Mouse (Mus musculus) hindbrain, embryonic 16.5 days (tissue): ENCODE results near the gene Vmn1r215. TPM values are rescaled to one million over a fixed set of nuclear protein-coding genes. Genes with fewer than 3 reads are reported as not detected.
"Not testable (repeated sequence)": the region's sequence is repeated elsewhere in the genome, so short reads cannot be mapped to it uniquely, and the experiment has no call there.

Source experiments
- ATAC-seq: fragments of 200-750 bp; cut with Nextera tagmentation; 2 replicates; pipeline ENCODE4 v1.8.0; 2017; ENCODE audit warnings: moderate TSS enrichment, moderate library complexity
- H3K27ac ChIP-seq: fragments of 300-500 bp; sonication (generic); 2 replicates; pipeline ENCODE4 v1.5.1; 2014; ENCODE audit warnings: low read depth, mild to moderate bottlenecking, control low read depth, low read length, moderate library complexity
- H3K27me3 ChIP-seq: fragments of 300-500 bp; sonication (generic); replicated peaks from 2 replicates; pipeline ENCODE4 v1.6.1; 2014; ENCODE audit warnings: low read length; ENCODE audit not compliant: control insufficient read depth, insufficient read depth
- H3K36me3 ChIP-seq: fragments of 300-500 bp; sonication (generic); 2 replicates; pipeline ENCODE4 v1.6.1; 2014; ENCODE audit warnings: mild to moderate bottlenecking, low read length, moderate library complexity, mixed read lengths; ENCODE audit not compliant: control insufficient read depth, insufficient read depth
- H3K4me1 ChIP-seq: fragments of 300-500 bp; sonication (generic); 2 replicates; pipeline ENCODE4 v1.6.1; 2014; ENCODE audit warnings: low read depth, low read length; ENCODE audit not compliant: control insufficient read depth, insufficient read depth
- H3K4me2 ChIP-seq: fragments of 300-500 bp; sonication (generic); 2 replicates; pipeline ENCODE4 v1.6.1; 2014; ENCODE audit warnings: mild to moderate bottlenecking, low read length, control low read depth, moderate library complexity
- H3K4me3 ChIP-seq: fragments of 300-500 bp; sonication (generic); 2 replicates; pipeline ENCODE4 v1.5.1; 2014; ENCODE audit warnings: mild to moderate bottlenecking, low read length, control low read depth, moderate library complexity
- H3K9ac ChIP-seq: fragments of 300-500 bp; sonication (generic); 2 replicates; pipeline ENCODE4 v1.6.1; 2014; ENCODE audit warnings: low read depth, mild to moderate bottlenecking, control low read depth, low read length, moderate library complexity
- H3K9me3 ChIP-seq: fragments of 300-500 bp; sonication (generic); 2 replicates; pipeline ENCODE4 v1.6.1; 2014; ENCODE audit warnings: mild to moderate bottlenecking, low read length, moderate library complexity; ENCODE audit not compliant: control insufficient read depth
- WGBS: fragments of 180-500 bp; shearing (Covaris S2); extraction: QIAGEN DNeasy Blood & Tissue Kit; methylation state at CpG from one replicate; pipeline ENCODE4 v1.1.7; 2014; 5-methylcytosine and 5-hydroxymethylcytosine counted together
- polyA plus RNA-seq: library from polyadenylated mRNA; unstranded; fragments of >200 nt; fragmentation: Nextera tagmentation; extraction: Ambion mirVana; gene quantifications from 2 replicates; pipeline ENCODE4 v1.2.1, GENCODE M21; 2015

Gene Vmn1r215
- not detected in 2 replicates for polyA plus RNA-seq

- no peak for ATAC-seq
- WGBS, result 71% methylated on average over 1 of the region's 1 CpGs
- Histone ChIP-seq H3K4me1 (no peaks in the 10 kb centered on the region), H3K27me3 (no peaks in the 10 kb centered on the region), H3K9ac (no peak within 1 kb of the TSS), H3K4me3 (no peak within 1 kb of the TSS), H3K4me2 (no peak within 1 kb of the TSS), H3K9me3 (no peaks in the 10 kb centered on the region), H3K36me3 (no peaks in the 10 kb centered on the region), H3K27ac (no peak within 1 kb of the TSS)
These were observed at the start of gene Vmn1r215 for GRCm38 (mm10) chr13:23067725-23068124. Gene Vmn1r215, plus strand, starts transcription at chr13:23068025.

DNA sequence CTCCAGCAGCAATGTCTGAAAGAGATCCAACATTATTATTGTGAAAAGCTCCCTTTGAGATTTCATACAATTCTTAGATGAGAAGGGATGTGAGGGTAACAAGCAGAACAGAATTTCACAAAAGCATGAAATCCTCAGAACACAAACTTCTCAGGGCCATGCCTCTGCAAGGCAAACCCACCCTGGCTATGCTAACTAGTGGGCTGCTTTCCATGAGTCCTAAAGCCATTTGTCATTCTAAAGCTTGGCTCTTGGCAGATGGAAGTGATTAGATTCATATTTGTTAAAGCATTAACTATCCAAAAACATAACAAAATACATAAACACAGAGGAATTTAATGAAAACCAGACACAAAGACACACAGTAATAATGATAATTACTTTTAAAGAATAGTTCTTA is 49.7 kb upstream of the Vmn1r215 start:
- ATAC-seq, result no peak
- H3K4me2 ChIP-seq, result no peak overlapping the region
- no peak overlapping the region for H3K4me3 ChIP-seq
- H3K36me3 ChIP-seq, result no peaks in the 10 kb centered on the region
- H3K4me1 ChIP-seq, result no peaks in the 10 kb centered on the region
- no peaks in the 10 kb centered on the region for H3K9me3 ChIP-seq
- no peak overlapping the region for H3K9ac ChIP-seq
- H3K27me3 ChIP-seq, result no peaks in the 10 kb centered on the region
- no peak overlapping the region for H3K27ac ChIP-seq

DNA sequence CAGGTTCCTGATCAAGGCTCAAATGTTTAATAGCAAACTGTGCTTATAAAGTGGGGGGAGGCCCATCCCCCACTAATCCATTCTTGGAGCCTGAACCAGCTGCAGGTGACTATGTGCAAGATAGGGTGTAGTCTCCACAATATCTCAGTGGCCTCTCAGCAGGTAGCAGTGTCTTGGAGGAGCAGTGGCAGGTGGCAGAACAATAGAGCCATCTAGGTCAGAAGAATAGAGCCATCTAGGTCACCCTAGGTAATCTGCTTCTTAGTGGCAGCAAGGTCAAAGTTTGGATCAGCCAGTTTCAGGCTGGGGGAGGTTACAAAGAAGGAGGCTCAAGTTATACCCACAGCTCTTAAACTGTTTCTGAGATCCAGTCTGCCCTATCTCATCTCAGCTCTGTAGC is 43.0 kb upstream of the Vmn1r215 start:
- Histone ChIP-seq H3K27ac (no peak overlapping the region), H3K36me3 (no peaks in the 10 kb centered on the region), H3K9ac (no peak overlapping the region), H3K4me1 (no peaks in the 10 kb centered on the region), H3K9me3 (no peaks in the 10 kb centered on the region), H3K4me2 (no peak overlapping the region), H3K4me3 (no peak overlapping the region), H3K27me3 (no peaks in the 10 kb centered on the region)
- no peak for ATAC-seq

DNA sequence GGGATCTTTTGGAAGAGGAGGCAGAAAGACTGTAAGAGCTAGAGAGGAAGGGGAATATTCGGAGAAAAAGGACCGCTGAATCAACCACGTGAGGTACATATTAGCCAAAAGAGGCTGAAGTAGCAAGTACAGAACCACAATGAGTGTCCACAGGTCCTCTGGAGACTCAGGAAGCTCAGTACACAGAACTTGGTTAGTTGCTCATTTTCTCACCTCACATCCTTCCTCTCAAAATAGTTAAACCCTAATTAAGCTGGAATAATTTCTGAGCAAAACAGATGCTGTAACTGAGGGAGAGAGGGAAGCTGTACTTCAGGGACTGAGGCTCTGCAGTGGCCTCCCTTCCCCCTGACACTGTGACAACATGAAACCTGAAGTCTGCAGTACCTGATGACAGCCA is 37.7 kb upstream of the Vmn1r215 start, which contains the start of gene Vmn1r214:
TSS of gene Vmn1r214 (plus strand) at position 301 of the 400 bp plus-strand sequence.
- no peak for ATAC-seq
- H3K9ac ChIP-seq, result no peak within 1 kb of the TSS
- WGBS, result 93% methylated on average over 3 of the region's 3 CpGs

GRCm38 (mm10) chr13:23057778-23058177 is 10.0 kb upstream of the Vmn1r215 start:
- Histone ChIP-seq H3K4me2 (no peak overlapping the region), H3K9me3 (no peaks in the 10 kb centered on the region), H3K27ac (no peak overlapping the region), H3K4me3 (no peak overlapping the region), H3K36me3 (no peaks in the 10 kb centered on the region), H3K27me3 (no peaks in the 10 kb centered on the region), H3K9ac (no peak overlapping the region), H3K4me1 (no peaks in the 10 kb centered on the region)
- ATAC-seq, result no peak
- 47% methylated on average over 1 of the region's 1 CpGs for WGBS

More for the DNA sequence above, 37.7 kb upstream of the Vmn1r215 start, which contains the start of gene Vmn1r214:
- Histone ChIP-seq H3K27me3 (no peaks in the 10 kb centered on the region), H3K27ac (no peak within 1 kb of the TSS), H3K4me3 (no peak within 1 kb of the TSS), H3K4me1 (no peaks in the 10 kb centered on the region), H3K9me3 (no peaks in the 10 kb centered on the region), H3K4me2 (no peak within 1 kb of the TSS), H3K36me3 (no peaks in the 10 kb centered on the region)

- Histone ChIP-seq H3K9ac (no peak overlapping the region), H3K9me3 (no peaks in the 10 kb centered on the region), H3K36me3 (no peaks in the 10 kb centered on the region), H3K27me3 (no peaks in the 10 kb centered on the region), H3K4me3 (no peak overlapping the region), H3K4me2 (no peak overlapping the region), H3K4me1 (no peaks in the 10 kb centered on the region), H3K27ac (no peak overlapping the region)
- WGBS, result 98% methylated on average over 2 of the region's 2 CpGs
- ATAC-seq, result no peak
These were observed 1.5 kb downstream of the Vmn1r215 start for GRCm38 (mm10) chr13:23069312-23069711.

GRCm38 (mm10) chr13:23094386-23094785 is 26.6 kb downstream of the Vmn1r215 start:
- no peak overlapping the region for H3K27ac ChIP-seq
- 94% methylated on average over 4 of the region's 4 CpGs for WGBS
- no peaks in the 10 kb centered on the region for H3K27me3 ChIP-seq
- no peaks in the 10 kb centered on the region for H3K9me3 ChIP-seq
- H3K4me2 ChIP-seq, result no peak overlapping the region
- no peaks in the 10 kb centered on the region for H3K36me3 ChIP-seq
- no peak overlapping the region for H3K4me3 ChIP-seq
- no peak overlapping the region for H3K9ac ChIP-seq
- no peaks in the 10 kb centered on the region for H3K4me1 ChIP-seq
- ATAC-seq, result no peak

GRCm38 (mm10) chr13:23118126-23118525 is 50.3 kb downstream of the Vmn1r215 start, which contains the start of gene Vmn1r217:
Gene Vmn1r217, minus strand, starts transcription at chr13:23118226.
- H3K9ac ChIP-seq, H3K27ac ChIP-seq, H3K4me1 ChIP-seq, H3K4me2 ChIP-seq, H3K27me3 ChIP-seq, H3K9me3 ChIP-seq, H3K36me3 ChIP-seq, ATAC-seq, H3K4me3 ChIP-seq: not testable (repeated sequence)
- WGBS, result 76% methylated on average over 1 of the region's 1 CpGs

- H3K27me3 ChIP-seq, result no peaks in the 10 kb centered on the region
- no peaks in the 10 kb centered on the region for H3K9me3 ChIP-seq
- H3K27ac ChIP-seq, result no peak overlapping the region
- 91% methylated on average over 2 of the region's 2 CpGs for WGBS
- H3K4me3 ChIP-seq, result no peak overlapping the region
- H3K36me3 ChIP-seq, result no peaks in the 10 kb centered on the region
- no peak for ATAC-seq
- no peaks in the 10 kb centered on the region for H3K4me1 ChIP-seq
- no peak overlapping the region for H3K9ac ChIP-seq
- no peak overlapping the region for H3K4me2 ChIP-seq
These were observed 52.8 kb downstream of the Vmn1r215 start for GRCm38 (mm10) chr13:23120611-23121010.
